Mouse (Mus musculus): ENCODE measurements around the gene Gp2.

DNA sequence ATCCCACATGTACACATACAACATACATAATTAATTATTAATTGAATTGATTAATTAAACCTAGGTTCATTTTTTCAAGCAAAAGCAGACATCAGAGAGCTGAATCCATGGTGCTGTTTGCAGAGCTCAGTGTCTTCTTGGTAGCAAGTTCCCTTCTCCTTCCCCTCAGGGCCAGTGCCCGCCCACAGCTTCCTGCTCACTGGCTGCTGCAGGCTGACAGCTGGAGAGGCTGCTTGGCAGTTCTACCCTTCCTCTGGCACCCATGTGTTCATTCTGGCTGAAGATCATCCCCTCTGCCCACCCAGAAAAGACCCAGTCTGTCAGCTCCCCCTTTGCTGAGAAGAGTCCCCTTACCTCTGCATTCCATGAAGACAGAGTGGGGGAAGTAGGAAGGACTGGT lies 40.6 kb downstream of the Gp2 start:
- TF ChIP-seq GATA1 (IDR thresholded peaks at IDR 0.05; ENCODE audit: borderline replicate concordance, low read length) = no peak
- TF ChIP-seq FLI1 (IDR thresholded peaks at IDR 0.05; ENCODE audit: low read length) = no peak
